Mouse (Mus musculus) monocyte, adult 5-6 weeks (primary cell): ENCODE measurements around the gene Lsm10. TPM values are rescaled to one million over a fixed set of nuclear protein-coding genes. Genes with fewer than 3 reads are reported as not detected.

Experiments
- ATAC-seq: fragments of 153-309, 156-312 bp; replicated peaks from 2 replicates; pipeline ENCODE4 v1.8.0; 2017; ENCODE audit warnings: mild to moderate bottlenecking; ENCODE audit not compliant: low TSS enrichment, insufficient number of reproducible peaks, severe bottlenecking, poor library complexity, low FRiP score
- total RNA-seq: library from RNA; stranded (forward); fragments of 200-1000, 200-491, 200-594 nt; gene quantifications from 3 replicates; pipeline ENCODE4 v1.2.3, GENCODE M21; 2017

Gene Lsm10
- 14.4 to 20.7 TPM (median 16.1 TPM) in 3 replicates for total RNA-seq

- peak; percentile 100 for ATAC-seq
These were observed at the start of gene Lsm10 for GRCm38 (mm10) chr4:126096464-126097111. Gene Lsm10 (plus strand): TSS chr4:126096623.

- ATAC-seq, result peak; percentile 96
These were observed 49.4 kb upstream of the Lsm10 start, which contains the start of gene Mrps15 for GRCm38 (mm10) chr4:126046851-126047585. Gene Mrps15 (plus strand): TSS chr4:126046925.

- ATAC-seq, result no peak
These were observed 44.8 kb upstream of the Lsm10 start for GRCm38 (mm10) chr4:126051617-126052016.

- no peak for ATAC-seq
These were observed 39.0 kb upstream of the Lsm10 start for GRCm38 (mm10) chr4:126057207-126058133.

GRCm38 (mm10) chr4:126058134-126058996 lies 38.1 kb upstream of the Lsm10 start, which contains the start of gene Oscp1:
Gene Oscp1 (plus strand): TSS chr4:126058565.
- ATAC-seq, result peak; percentile 97

- no peak for ATAC-seq
These were observed 37.4 kb upstream of the Lsm10 start for GRCm38 (mm10) chr4:126058997-126059362.

- ATAC-seq, result no peak
These were observed 33.6 kb upstream of the Lsm10 start for GRCm38 (mm10) chr4:126062856-126063255.

- peak; percentile 81 for ATAC-seq
These were observed 31.2 kb upstream of the Lsm10 start for GRCm38 (mm10) chr4:126065241-126065640.

GRCm38 (mm10) chr4:126067401-126068077 lies 28.9 kb upstream of the Lsm10 start:
- ATAC-seq, result no peak

- no peak for ATAC-seq
These were observed 27.6 kb upstream of the Lsm10 start for GRCm38 (mm10) chr4:126068842-126069241.

- ATAC-seq, result no peak
These were observed 18.6 kb upstream of the Lsm10 start for GRCm38 (mm10) chr4:126077833-126078232.

- no peak for ATAC-seq
These were observed 17.2 kb upstream of the Lsm10 start for GRCm38 (mm10) chr4:126079266-126079665.

- ATAC-seq, result no peak
These were observed 14.8 kb upstream of the Lsm10 start for GRCm38 (mm10) chr4:126081601-126082000.

GRCm38 (mm10) chr4:126083021-126083420 lies 13.4 kb upstream of the Lsm10 start:
- ATAC-seq, result no peak

GRCm38 (mm10) chr4:126084382-126084781 lies 12.0 kb upstream of the Lsm10 start:
- no peak for ATAC-seq

- ATAC-seq, result peak; percentile 99
These were observed 10.3 kb upstream of the Lsm10 start for GRCm38 (mm10) chr4:126085996-126086576.

GRCm38 (mm10) chr4:126090101-126090847 lies 6.1 kb upstream of the Lsm10 start:
- ATAC-seq, result no peak
